Mouse (Mus musculus) megakaryocyte progenitor cell, adult 5-6 weeks (primary cell): ENCODE measurements around the gene Olfr617. TPM values are rescaled to one million over a fixed set of nuclear protein-coding genes. Genes with fewer than 3 reads are reported as not detected.
"Not testable (repeated sequence)": the region's sequence is repeated elsewhere in the genome, so short reads cannot be mapped to it uniquely, and the experiment has no call there.

ENCODE experiments used
- ATAC-seq: replicated peaks from 2 replicates; pipeline ENCODE4 v1.8.0; 2016; ENCODE audit warnings: mild to moderate bottlenecking, moderate TSS enrichment, inconsistent platforms; ENCODE audit not compliant: poor library complexity
- total RNA-seq, 2 experiments: library from RNA; stranded (forward) in 1 of 2; stranded (reverse) in 1 of 2; fragments of 157-497, 149-512 nt in 1 of 2; fragments of 200-1000 nt in 1 of 2; gene quantifications; 2 replicates each; pipeline versions ENCODE4 v1.2.3 to v1.2.4; 2015 to 2017

Gene Olfr617
- total RNA-seq (2015), result not detected in 2 replicates
- total RNA-seq (2017), result not detected in 2 replicates

- no peak for ATAC-seq
These were observed at the start of gene Olfr617 for GRCm38 (mm10) chr7:103572761-103573160. Olfr617 (plus strand) TSS chr7:103573061.

- ATAC-seq, result not testable (repeated sequence)
These were observed 30.2 kb upstream of the Olfr617 start, which contains the start of gene Olfr612 for GRCm38 (mm10) chr7:103542617-103543016. Olfr612 (minus strand) TSS chr7:103542717.

- ATAC-seq, result no peak
These were observed 25.1 kb upstream of the Olfr617 start, which contains the start of gene Olfr613 for GRCm38 (mm10) chr7:103547774-103548173. Olfr613 (plus strand) TSS chr7:103548074.

GRCm38 (mm10) chr7:103555779-103556178 lies 17.1 kb upstream of the Olfr617 start, which contains the start of gene Olfr615:
Olfr615 (plus strand) TSS chr7:103556079.
- no peak for ATAC-seq

GRCm38 (mm10) chr7:103569043-103569442 lies 3.8 kb upstream of the Olfr617 start, which contains the start of gene Olfr616:
Olfr616 (minus strand) TSS chr7:103569143.
- ATAC-seq, result no peak

- no peak for ATAC-seq
These were observed 16.9 kb downstream of the Olfr617 start, which contains the start of gene Olfr618 for GRCm38 (mm10) chr7:103589803-103590202. Olfr618 (plus strand) TSS chr7:103590103.

- ATAC-seq, result no peak
These were observed 27.4 kb downstream of the Olfr617 start, which contains the start of gene Olfr619 for GRCm38 (mm10) chr7:103600275-103600674. Olfr619 (plus strand) TSS chr7:103600575.

- peak; percentile 50; the same call in 1 of the 2 replicates for ATAC-seq
These were observed 34.6 kb downstream of the Olfr617 start for GRCm38 (mm10) chr7:103607425-103607824.

- ATAC-seq, result no peak
These were observed 39.6 kb downstream of the Olfr617 start, which contains the start of gene Olfr620 for GRCm38 (mm10) chr7:103612434-103612833. Olfr620 (minus strand) TSS chr7:103612534.

Other genes starting within 250 kb of the Olfr617 start
Only the 30 nearest of the 32 such genes appear.
- not detected in 2 replicates for gene Olfr599, start 237.1 kb upstream of the Olfr617 start, total RNA-seq (2015)
- gene Olfr599, start 237.1 kb upstream of the Olfr617 start, total RNA-seq (2017), result not detected in 2 replicates
- gene Olfr600, start 223.4 kb upstream of the Olfr617 start, total RNA-seq (2015), result not detected in 2 replicates
- not detected in 2 replicates for gene Olfr600, start 223.4 kb upstream of the Olfr617 start, total RNA-seq (2017)
- gene Olfr601, start 210.4 kb upstream of the Olfr617 start, total RNA-seq (2015), result not detected in 2 replicates
- not detected in 2 replicates for gene Olfr601, start 210.4 kb upstream of the Olfr617 start, total RNA-seq (2017)
- gene Olfr603, start 186.9 kb upstream of the Olfr617 start, total RNA-seq (2015), result not detected in 2 replicates
- not detected in 2 replicates for gene Olfr603, start 186.9 kb upstream of the Olfr617 start, total RNA-seq (2017)
- not detected in 2 replicates for gene Usp17lc, start 158.0 kb upstream of the Olfr617 start, total RNA-seq (2015)
- gene Usp17lc, start 158.0 kb upstream of the Olfr617 start, total RNA-seq (2017), result not detected in 2 replicates
- gene Olfr605, start 127.6 kb upstream of the Olfr617 start, total RNA-seq (2015), result not detected in 2 replicates
- gene Olfr605, start 127.6 kb upstream of the Olfr617 start, total RNA-seq (2017), result not detected in 2 replicates
- gene Olfr606, start 124.0 kb upstream of the Olfr617 start, total RNA-seq (2015), result not detected in 2 replicates
- not detected in 2 replicates for gene Olfr606, start 124.0 kb upstream of the Olfr617 start, total RNA-seq (2017)
- not detected in 2 replicates for gene Olfr607, start 108.9 kb upstream of the Olfr617 start, total RNA-seq (2015)
- gene Olfr607, start 108.9 kb upstream of the Olfr617 start, total RNA-seq (2017), result not detected in 2 replicates
- gene Olfr608, start 103.2 kb upstream of the Olfr617 start, total RNA-seq (2015), result not detected in 2 replicates
- not detected in 2 replicates for gene Olfr608, start 103.2 kb upstream of the Olfr617 start, total RNA-seq (2017)
- not detected in 2 replicates for gene Olfr609, start 75.0 kb upstream of the Olfr617 start, total RNA-seq (2015)
- gene Olfr609, start 75.0 kb upstream of the Olfr617 start, total RNA-seq (2017), result not detected in 2 replicates
- not detected in 2 replicates for gene Olfr610, start 60.9 kb upstream of the Olfr617 start, total RNA-seq (2015)
- gene Olfr610, start 60.9 kb upstream of the Olfr617 start, total RNA-seq (2017), result not detected in 2 replicates
- not detected in 2 replicates for gene Olfr611, start 52.2 kb upstream of the Olfr617 start, total RNA-seq (2015)
- gene Olfr611, start 52.2 kb upstream of the Olfr617 start, total RNA-seq (2017), result not detected in 2 replicates
- gene Olfr612, start 30.3 kb upstream of the Olfr617 start, total RNA-seq (2015), result not detected in 2 replicates
- not detected in 2 replicates for gene Olfr612, start 30.3 kb upstream of the Olfr617 start, total RNA-seq (2017)
- gene Olfr613, start 25.0 kb upstream of the Olfr617 start, total RNA-seq (2015), result not detected in 2 replicates
- not detected in 2 replicates for gene Olfr613, start 25.0 kb upstream of the Olfr617 start, total RNA-seq (2017)
- not detected in 2 replicates for gene Olfr615, start 17.0 kb upstream of the Olfr617 start, total RNA-seq (2015)
- not detected in 2 replicates for gene Olfr615, start 17.0 kb upstream of the Olfr617 start, total RNA-seq (2017)
- not detected in 2 replicates for gene Olfr616, start 3.9 kb upstream of the Olfr617 start, total RNA-seq (2015)
- gene Olfr616, start 3.9 kb upstream of the Olfr617 start, total RNA-seq (2017), result not detected in 2 replicates
- not detected in 2 replicates for gene Olfr618, start 17.0 kb downstream of the Olfr617 start, total RNA-seq (2015)
- not detected in 2 replicates for gene Olfr618, start 17.0 kb downstream of the Olfr617 start, total RNA-seq (2017)
- gene Olfr619, start 27.5 kb downstream of the Olfr617 start, total RNA-seq (2015), result not detected in 2 replicates
- not detected in 2 replicates for gene Olfr619, start 27.5 kb downstream of the Olfr617 start, total RNA-seq (2017)
- gene Olfr620, start 39.5 kb downstream of the Olfr617 start, total RNA-seq (2015), result not detected in 2 replicates
- gene Olfr620, start 39.5 kb downstream of the Olfr617 start, total RNA-seq (2017), result not detected in 2 replicates
- not detected in 2 replicates for gene Olfr622, start 69.6 kb downstream of the Olfr617 start, total RNA-seq (2015)
- not detected in 2 replicates for gene Olfr622, start 69.6 kb downstream of the Olfr617 start, total RNA-seq (2017)
- gene Olfr623, start 90.6 kb downstream of the Olfr617 start, total RNA-seq (2015), result not detected in 2 replicates
- gene Olfr623, start 90.6 kb downstream of the Olfr617 start, total RNA-seq (2017), result not detected in 2 replicates
- gene Olfr624, start 98.1 kb downstream of the Olfr617 start, total RNA-seq (2015), result 0.02 TPM in 1 of 2 replicates, not detected in the other
- 0.12 TPM in 1 of 2 replicates, not detected in the other for gene Olfr624, start 98.1 kb downstream of the Olfr617 start, total RNA-seq (2017)
- not detected in 2 replicates for gene Olfr625-ps1, start 109.7 kb downstream of the Olfr617 start, total RNA-seq (2015)
- gene Olfr625-ps1, start 109.7 kb downstream of the Olfr617 start, total RNA-seq (2017), result not detected in 2 replicates
- gene Olfr243, start 141.6 kb downstream of the Olfr617 start, total RNA-seq (2015), result not detected in 2 replicates
- gene Olfr243, start 141.6 kb downstream of the Olfr617 start, total RNA-seq (2017), result not detected in 2 replicates
- not detected in 2 replicates for gene Olfr628, start 157.3 kb downstream of the Olfr617 start, total RNA-seq (2015)
- gene Olfr628, start 157.3 kb downstream of the Olfr617 start, total RNA-seq (2017), result not detected in 2 replicates
- not detected in 2 replicates for gene Olfr629, start 171.9 kb downstream of the Olfr617 start, total RNA-seq (2015)
- gene Olfr629, start 171.9 kb downstream of the Olfr617 start, total RNA-seq (2017), result not detected in 2 replicates
- not detected in 2 replicates for gene Olfr630, start 184.3 kb downstream of the Olfr617 start, total RNA-seq (2015)
- not detected in 2 replicates for gene Olfr630, start 184.3 kb downstream of the Olfr617 start, total RNA-seq (2017)
- not detected in 2 replicates for gene Olfr69, start 198.5 kb downstream of the Olfr617 start, total RNA-seq (2015)
- gene Olfr69, start 198.5 kb downstream of the Olfr617 start, total RNA-seq (2017), result not detected in 2 replicates
- not detected in 2 replicates for gene Olfr68, start 206.6 kb downstream of the Olfr617 start, total RNA-seq (2015)
- gene Olfr68, start 206.6 kb downstream of the Olfr617 start, total RNA-seq (2017), result not detected in 2 replicates
- gene Olfr67, start 218.8 kb downstream of the Olfr617 start, total RNA-seq (2015), result not detected in 2 replicates
- gene Olfr67, start 218.8 kb downstream of the Olfr617 start, total RNA-seq (2017), result not detected in 2 replicates